Mouse (Mus musculus): ENCODE results near the gene Slc13a3. TPM values are rescaled to one million over a fixed set of nuclear protein-coding genes. Genes with fewer than 3 reads are reported as not detected.

The Slc13a3 gene
- total RNA-seq, 2 experiments from 2014 or later = 6.9 to 10.7 TPM

DNA sequence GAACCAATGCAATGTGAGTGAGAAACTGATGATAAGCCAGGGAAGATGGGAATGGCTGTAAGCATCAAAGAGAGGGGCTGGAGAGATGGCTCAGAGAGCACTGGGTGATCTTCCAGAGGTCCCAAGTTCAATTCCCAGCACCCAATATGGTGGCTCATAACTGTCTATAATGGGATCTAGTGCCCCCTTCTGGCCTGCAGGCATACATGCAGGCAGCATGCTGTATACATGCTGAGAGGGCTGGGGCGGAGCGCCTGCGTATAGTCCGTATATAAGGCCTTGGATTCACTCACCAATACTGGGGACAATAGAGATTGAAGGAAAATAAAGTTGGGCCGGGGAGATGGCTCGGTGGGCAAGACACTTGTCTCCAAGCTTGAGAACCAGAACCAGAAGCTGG lies 109.7 kb downstream of the Slc13a3 start:
- DNase-seq = no peak

DNA sequence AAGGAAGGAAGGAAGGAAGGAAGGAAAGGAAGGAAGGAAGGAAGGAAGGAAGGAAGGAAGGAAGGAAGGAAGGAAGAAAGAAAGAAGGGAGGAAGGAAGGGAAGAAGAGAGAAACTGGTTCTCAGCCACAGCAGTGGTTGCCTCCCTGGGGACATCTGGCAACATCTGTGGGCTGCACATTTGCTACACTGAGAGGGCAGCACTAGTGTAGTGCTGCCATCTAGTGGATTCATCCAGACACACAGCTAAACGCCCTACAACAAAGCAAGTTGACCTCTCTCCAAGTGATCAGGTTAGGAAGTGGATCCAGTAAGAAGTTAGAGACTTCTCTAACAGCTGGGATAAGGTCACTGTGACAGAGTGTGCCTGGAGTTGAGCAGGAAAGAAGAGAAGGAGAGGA lies 112.2 kb downstream of the Slc13a3 start:
- DNase-seq = no peak

Other genes starting within 250 kb of the Slc13a3 start
- gene Cdh22, start 238.4 kb downstream of the Slc13a3 start, total RNA-seq (2021) = 10 to 100 TPM; 12.9 to 13.1 TPM
- gene Slc35c2, start 185.4 kb downstream of the Slc13a3 start, total RNA-seq (2021) = 10 to 100 TPM; 94.0 to 98.4 TPM
- 100 to 1,000 TPM; 179 to 195 TPM for gene Elmo2, start 146.8 kb downstream of the Slc13a3 start, total RNA-seq (2021)
- gene Zfp663, start 104.5 kb downstream of the Slc13a3 start, total RNA-seq (2021) = under 1 TPM; 0.15 to 0.66 TPM
- 10 to 100 TPM; 15.6 to 16.5 TPM for gene Zfp334, start 85.0 kb downstream of the Slc13a3 start, total RNA-seq (2021)
- not detected for gene Ocstamp, start 72.8 kb downstream of the Slc13a3 start, total RNA-seq (2021)
- gene Trp53rka, start 20.1 kb upstream of the Slc13a3 start, total RNA-seq (2021) = 10 to 100 TPM; 19.4 TPM
- under 1 TPM; 0.48 to 0.67 TPM for gene Slc2a10, start 30.6 kb upstream of the Slc13a3 start, total RNA-seq (2021)
- gene Eya2, start 121.8 kb upstream of the Slc13a3 start, total RNA-seq (2021) = 1 to 10 TPM; 2.5 to 3.2 TPM